Mouse (Mus musculus) cortical plate, adult 2 months (tissue): ENCODE data around the gene Pmm1.

Experiments used
- CTCF ChIP-seq: fragments of 200-500 bp; IDR thresholded peaks from 2 replicates; pipeline ENCODE4 v1.5.1; 2011; ENCODE audit warnings: mild to moderate bottlenecking, control low read depth, low read length; ENCODE audit not compliant: insufficient read depth; ENCODE audit errors: extremely low read depth
- POLR2A ChIP-seq: fragments of 200-500 bp; IDR thresholded peaks from 2 replicates; pipeline ENCODE4 v1.6.1; 2011; ENCODE audit warnings: mild to moderate bottlenecking, low read length, control low read depth; ENCODE audit not compliant: insufficient read depth; ENCODE audit errors: extremely low read depth

DNA sequence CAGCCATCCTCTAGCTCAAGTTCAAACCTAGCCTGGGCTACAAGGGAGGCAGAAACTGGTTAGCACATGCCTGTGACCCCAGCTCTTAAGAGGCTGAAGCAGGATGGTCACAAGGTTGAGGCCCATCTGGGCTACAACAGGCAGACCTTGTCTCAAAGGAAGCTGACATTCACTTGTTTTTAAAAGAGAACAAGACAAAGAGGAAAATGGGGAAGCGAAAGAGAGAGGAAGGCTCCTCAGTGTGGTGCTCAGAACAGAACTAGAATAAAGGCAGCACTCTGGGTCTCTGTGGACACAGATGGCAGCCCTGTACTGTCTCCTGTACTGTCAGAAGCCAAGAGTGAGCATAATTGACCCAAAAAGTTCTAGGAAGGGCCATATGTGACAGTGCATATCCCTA is 26.7 kb downstream of the Pmm1 start:
- TF ChIP-seq CTCF (no peak), POLR2A (no peak)
